Mouse (Mus musculus) testis, postnatal 14 days (tissue): ENCODE results near the gene Hist1h4d.

Source experiments
- DNase-seq: peaks from one replicate; pipeline ENCODE4 v3.0.0; 2021; ENCODE audit warnings: low spot score

Hist1h4d gene

GRCm38 (mm10) chr13:23593051-23593770 lies 11.8 kb downstream of the Hist1h4d start:
- DNase-seq, result no peak

GRCm38 (mm10) chr13:23595185-23595584 lies 13.8 kb downstream of the Hist1h4d start:
- no peak for DNase-seq

GRCm38 (mm10) chr13:23595622-23596372 lies 14.4 kb downstream of the Hist1h4d start:
- DNase-seq, result no peak

- peak; percentile 53 for DNase-seq
These were observed 16.6 kb downstream of the Hist1h4d start for GRCm38 (mm10) chr13:23597957-23598356.

GRCm38 (mm10) chr13:23603182-23603699 lies 21.8 kb downstream of the Hist1h4d start:
- DNase-seq, result no peak

GRCm38 (mm10) chr13:23604452-23604851 lies 23.1 kb downstream of the Hist1h4d start:
- no peak for DNase-seq

- no peak for DNase-seq
These were observed 23.7 kb downstream of the Hist1h4d start for GRCm38 (mm10) chr13:23605052-23605451.

- DNase-seq, result no peak
These were observed 27.8 kb downstream of the Hist1h4d start for GRCm38 (mm10) chr13:23609209-23609608.

GRCm38 (mm10) chr13:23609844-23610243 lies 28.4 kb downstream of the Hist1h4d start:
- no peak for DNase-seq

- no peak for DNase-seq
These were observed 29.0 kb downstream of the Hist1h4d start for GRCm38 (mm10) chr13:23610393-23610792.

GRCm38 (mm10) chr13:23611638-23612037 lies 30.2 kb downstream of the Hist1h4d start:
- DNase-seq, result no peak

GRCm38 (mm10) chr13:23620056-23620732 lies 38.8 kb downstream of the Hist1h4d start:
- no peak for DNase-seq

GRCm38 (mm10) chr13:23620733-23621531 lies 39.5 kb downstream of the Hist1h4d start, which contains the start of gene Hist1h2be:
Gene Hist1h2be, minus strand, starts transcription at chr13:23621124.
- peak; percentile 47 for DNase-seq

- DNase-seq, result peak; percentile 78
These were observed 40.3 kb downstream of the Hist1h4d start for GRCm38 (mm10) chr13:23621532-23622174.

GRCm38 (mm10) chr13:23622175-23622671 lies 40.8 kb downstream of the Hist1h4d start, which contains the start of gene Hist1h1e:
Gene Hist1h1e, minus strand, starts transcription at chr13:23622558.
- peak; percentile 87 for DNase-seq

GRCm38 (mm10) chr13:23622861-23623450 lies 41.6 kb downstream of the Hist1h4d start:
- no peak for DNase-seq

GRCm38 (mm10) chr13:23630653-23631052 lies 49.3 kb downstream of the Hist1h4d start:
- DNase-seq, result no peak
